Mouse (Mus musculus) heart, embryonic 16.5 days (tissue): ENCODE measurements around the gene Gm17720. TPM values are rescaled to one million over a fixed set of nuclear protein-coding genes. Genes with fewer than 3 reads are reported as not detected.
"Not testable (repeated sequence)": the region's sequence is repeated elsewhere in the genome, so short reads cannot be mapped to it uniquely, and the experiment has no call there.

Experiments used
- ATAC-seq: fragments of 200-750 bp; cut with Nextera tagmentation; replicated peaks from 2 replicates; pipeline ENCODE4 v1.8.0; 2017; ENCODE audit warnings: moderate number of reproducible peaks; ENCODE audit not compliant: insufficient read depth, low FRiP score; ENCODE audit errors: extremely low read depth
- H3K27ac ChIP-seq: fragments of 300-500 bp; sonication (generic); 2 replicates; pipeline ENCODE4 v1.5.1; 2014; ENCODE audit warnings: mild to moderate bottlenecking, low read length, control low read depth, moderate library complexity
- H3K27me3 ChIP-seq: fragments of 300-500 bp; sonication (generic); 2 replicates; pipeline ENCODE4 v1.6.1; 2014; ENCODE audit warnings: low read length, mixed read lengths; ENCODE audit not compliant: control insufficient read depth, insufficient read depth
- H3K36me3 ChIP-seq: fragments of 300-500 bp; sonication (generic); 2 replicates; pipeline ENCODE4 v1.6.1; 2014; ENCODE audit not compliant: control insufficient read depth, insufficient read depth
- H3K4me1 ChIP-seq: fragments of 300-500 bp; sonication (generic); 2 replicates; pipeline ENCODE4 v1.6.1; 2014; ENCODE audit warnings: low read length, mixed read lengths; ENCODE audit not compliant: control insufficient read depth, insufficient read depth
- H3K4me2 ChIP-seq: fragments of 300-500 bp; sonication (generic); 2 replicates; pipeline ENCODE4 v1.6.1; 2014; ENCODE audit warnings: low read depth, mild to moderate bottlenecking, control low read depth, low read length
- H3K4me3 ChIP-seq: fragments of 300-500 bp; sonication (generic); 2 replicates; pipeline ENCODE4 v1.5.1; 2014; ENCODE audit warnings: mild to moderate bottlenecking, control low read depth, low read length
- H3K9ac ChIP-seq: fragments of 300-500 bp; sonication (generic); 2 replicates; pipeline ENCODE4 v1.6.1; 2014; ENCODE audit warnings: low read length, control low read depth
- H3K9me3 ChIP-seq: fragments of 300-500 bp; sonication (generic); replicated peaks from 2 replicates; pipeline ENCODE4 v1.6.1; 2016; ENCODE audit warnings: low read length; ENCODE audit not compliant: control insufficient read depth
- WGBS: fragments of 180-500 bp; shearing (Covaris S2); extraction: QIAGEN DNeasy Blood & Tissue Kit; methylation state at CpG from one replicate; pipeline ENCODE4 v1.1.7; 2014; 5-methylcytosine and 5-hydroxymethylcytosine counted together
- polyA plus RNA-seq: library from polyadenylated mRNA; unstranded; fragments of >200 nt; fragmentation: Nextera tagmentation; extraction: Ambion mirVana; gene quantifications from 2 replicates; pipeline ENCODE4 v1.2.1, GENCODE M21; 2015

The Gm17720 gene
- polyA plus RNA-seq, 1 experiment from 2014 or later: not detected

DNA sequence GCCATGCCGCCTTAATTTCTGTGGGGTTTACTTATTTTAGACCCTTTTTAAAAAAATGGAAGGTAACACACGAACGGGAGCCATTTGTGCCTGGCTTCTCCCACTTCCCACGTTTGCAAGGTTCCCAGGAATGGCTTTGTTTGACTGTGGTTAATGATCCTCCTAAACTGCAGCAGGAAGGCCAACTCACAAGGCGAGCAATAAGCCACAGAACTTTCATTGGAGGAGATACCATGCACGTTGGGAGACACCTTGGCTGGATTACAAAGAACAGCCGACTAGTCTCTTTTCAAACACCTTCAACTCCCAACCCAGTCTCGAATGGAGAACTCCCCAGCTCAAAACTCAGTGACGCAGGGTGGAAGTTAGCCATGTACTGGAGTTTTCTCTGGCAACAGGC lies 38.4 kb downstream of the Gm17720 start:
- no peaks in the 10 kb centered on the region for H3K36me3 ChIP-seq
- WGBS: 63% methylated on average over 9 of the region's 9 CpGs

DNA sequence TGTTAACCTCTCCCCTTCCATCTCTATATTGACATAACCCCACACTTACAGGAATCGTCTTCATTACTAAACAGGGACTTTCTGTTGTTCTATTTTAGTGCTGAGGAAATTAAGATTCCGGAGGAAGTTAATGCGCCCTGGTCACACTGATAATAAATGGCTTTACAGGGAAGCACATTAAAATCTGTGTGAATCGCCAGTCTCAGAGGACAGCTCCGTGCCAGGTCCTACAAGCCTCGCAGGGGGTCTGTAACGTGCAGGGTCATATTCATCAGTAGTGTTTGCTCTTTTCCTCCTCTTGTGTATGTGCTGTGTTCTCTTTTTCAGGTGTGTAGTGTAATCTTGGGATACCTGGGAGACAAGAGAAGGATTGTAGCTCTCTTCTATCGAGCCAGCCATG lies 44.3 kb downstream of the Gm17720 start:
- ATAC-seq: no peak
- Histone ChIP-seq H3K27ac (no peak overlapping the region), H3K4me1 (no peaks in the 10 kb centered on the region), H3K27me3 (no peaks in the 10 kb centered on the region), H3K36me3 (no peaks in the 10 kb centered on the region), H3K9ac (no peak overlapping the region), H3K9me3 (no peaks in the 10 kb centered on the region; the same call in 1 of the 2 replicates), H3K4me2 (no peak overlapping the region), H3K4me3 (no peak overlapping the region)
- WGBS: 53% methylated on average over 8 of the region's 8 CpGs

More for the DNA sequence above, 38.4 kb downstream of the Gm17720 start:
- Histone ChIP-seq H3K9ac (no peak overlapping the region), H3K27ac (no peak overlapping the region), H3K9me3 (peaks cover 2% of the 10 kb centered on the region), H3K4me2 (no peak overlapping the region), H3K4me3 (no peak overlapping the region), H3K4me1 (no peaks in the 10 kb centered on the region), H3K27me3 (no peaks in the 10 kb centered on the region)
- no peak for ATAC-seq

DNA sequence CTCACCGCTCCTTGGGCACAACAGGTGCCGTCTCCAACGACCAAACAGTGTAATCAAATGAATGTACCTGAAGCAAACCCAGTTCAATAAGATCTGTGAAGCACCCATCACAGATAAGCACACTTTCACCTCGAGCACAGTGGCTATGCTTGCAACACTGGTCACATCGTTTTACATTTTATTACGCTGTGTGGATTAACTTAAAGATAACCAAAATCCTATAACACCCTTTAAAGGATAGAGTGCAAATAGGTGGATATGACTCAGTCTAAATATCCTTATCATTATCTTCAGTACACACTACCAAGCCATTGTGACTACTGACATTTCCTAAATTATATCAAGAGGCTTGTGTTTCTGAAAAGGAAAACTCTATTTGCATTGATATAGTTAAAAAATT lies 51.3 kb downstream of the Gm17720 start:
- no peaks in the 10 kb centered on the region for H3K4me1 ChIP-seq
- H3K9me3 ChIP-seq: no peaks in the 10 kb centered on the region
- H3K4me3 ChIP-seq: no peak overlapping the region
- H3K27ac ChIP-seq: no peak overlapping the region
- H3K4me2 ChIP-seq: no peak overlapping the region
- no peaks in the 10 kb centered on the region for H3K27me3 ChIP-seq
- H3K9ac ChIP-seq: no peak overlapping the region
- no peak for ATAC-seq
- 65% methylated on average over 6 of the region's 6 CpGs for WGBS
- H3K36me3 ChIP-seq: no peaks in the 10 kb centered on the region

DNA sequence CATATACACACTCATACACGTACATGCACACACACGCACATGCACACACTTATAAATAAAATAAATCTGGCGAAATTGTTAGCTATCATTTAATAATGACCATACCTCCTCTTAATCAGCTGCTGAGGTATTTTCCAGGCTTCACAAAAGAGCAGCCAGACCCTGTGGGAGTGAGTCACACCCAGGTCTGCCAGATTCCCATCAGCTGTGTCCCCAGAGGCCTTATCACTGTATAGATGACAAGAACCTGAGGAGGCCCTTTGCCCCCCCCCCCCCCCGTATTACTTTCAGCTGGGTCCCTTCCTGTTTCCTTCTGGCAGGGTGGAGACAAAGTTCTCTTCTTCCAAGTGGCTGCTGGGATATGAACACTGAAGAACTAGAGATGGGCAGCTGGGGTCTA lies 62.0 kb downstream of the Gm17720 start:
- Histone ChIP-seq H3K36me3 (no peaks in the 10 kb centered on the region), H3K27ac (no peak overlapping the region), H3K4me3 (no peak overlapping the region), H3K4me2 (no peak overlapping the region), H3K4me1 (no peaks in the 10 kb centered on the region), H3K9ac (no peak overlapping the region), H3K9me3 (peaks cover 3% of the 10 kb centered on the region), H3K27me3 (no peaks in the 10 kb centered on the region)
- 58% methylated on average over 4 of the region's 4 CpGs for WGBS
- ATAC-seq: no peak

DNA sequence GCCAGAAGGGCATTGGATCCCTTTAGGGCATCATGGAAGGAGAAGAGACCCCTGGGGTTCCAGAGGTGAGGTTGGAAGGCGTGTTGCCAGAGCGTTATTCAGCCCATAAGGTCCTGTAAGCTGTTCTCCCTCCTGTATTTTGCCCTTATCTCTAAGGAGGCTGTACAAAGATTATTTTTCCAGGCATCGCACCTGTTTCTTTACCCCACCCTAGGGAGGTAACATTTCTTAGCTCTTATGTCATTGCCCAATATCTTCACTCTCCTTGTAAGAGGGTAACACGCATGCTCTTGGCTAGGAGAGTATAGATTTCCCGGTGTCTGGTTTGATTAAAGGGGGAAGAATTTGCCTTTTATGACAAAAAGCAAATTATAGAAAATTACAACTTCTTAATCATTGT lies 62.9 kb downstream of the Gm17720 start, which contains the start of gene Chst4:
Gene Chst4 (minus strand): TSS at position 82 of the 400 bp plus-strand sequence.
- Histone ChIP-seq H3K9ac (no peak within 1 kb of the TSS), H3K27ac (no peak within 1 kb of the TSS), H3K4me1 (no peaks in the 10 kb centered on the region), H3K27me3 (no peaks in the 10 kb centered on the region), H3K4me3 (no peak within 1 kb of the TSS), H3K9me3 (peaks cover 3% of the 10 kb centered on the region), H3K36me3 (no peaks in the 10 kb centered on the region), H3K4me2 (no peak within 1 kb of the TSS)
- WGBS: 68% methylated on average over 5 of the region's 5 CpGs
- ATAC-seq: no peak

DNA sequence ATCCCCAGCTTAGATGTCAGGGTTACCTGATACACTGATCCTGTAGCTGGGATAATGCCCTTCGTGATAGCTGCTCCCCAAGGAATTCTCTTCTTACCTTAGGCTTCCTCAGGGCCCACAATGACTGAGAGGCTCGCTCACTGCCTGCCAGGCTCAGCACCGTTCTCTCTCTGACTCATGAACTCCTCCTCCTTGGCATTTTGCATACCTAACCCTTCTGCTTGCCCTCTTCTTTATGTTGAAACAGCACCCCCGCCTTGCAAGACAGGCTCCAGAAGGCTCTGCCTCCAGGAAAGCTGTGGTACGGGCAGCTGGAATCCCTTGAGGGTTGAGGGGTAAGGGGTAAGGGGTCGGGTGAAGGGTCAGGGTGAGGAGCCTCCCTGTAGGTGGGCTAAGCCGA lies 63.3 kb downstream of the Gm17720 start:
- Histone ChIP-seq H3K4me1 (peaks cover 2% of the 10 kb centered on the region), H3K4me3 (no peak overlapping the region), H3K27ac (no peak overlapping the region), H3K9ac (no peak overlapping the region), H3K36me3 (no peaks in the 10 kb centered on the region), H3K27me3 (no peaks in the 10 kb centered on the region), H3K9me3 (peaks cover 3% of the 10 kb centered on the region), H3K4me2 (no peak overlapping the region)
- WGBS: 44% methylated on average over 7 of the region's 7 CpGs
- ATAC-seq: no peak

DNA sequence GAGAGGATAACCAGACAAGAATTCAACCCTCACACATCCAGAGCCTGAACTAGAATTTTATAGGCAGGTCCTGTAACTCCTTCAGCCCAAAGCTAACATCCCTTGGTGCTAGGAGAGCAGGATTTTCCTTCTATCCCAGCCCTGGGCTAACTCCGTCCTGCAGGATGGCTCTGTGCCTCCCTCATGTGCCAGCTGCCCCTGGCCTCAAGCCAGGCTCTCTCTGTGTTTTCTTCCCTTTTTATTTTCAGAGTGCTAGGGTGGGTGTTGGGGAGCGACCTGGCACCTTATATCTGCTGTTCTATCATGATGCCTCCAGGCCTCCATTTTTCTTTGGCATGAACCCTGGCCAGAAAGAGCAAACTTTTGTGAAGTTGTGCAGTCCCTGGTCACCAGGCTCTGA lies 66.4 kb downstream of the Gm17720 start:
- Histone ChIP-seq H3K4me2 (no peak overlapping the region), H3K4me1 (peaks cover 8% of the 10 kb centered on the region), H3K36me3 (no peaks in the 10 kb centered on the region), H3K27me3 (no peaks in the 10 kb centered on the region), H3K27ac (no peak overlapping the region), H3K4me3 (no peak overlapping the region), H3K9me3 (no peaks in the 10 kb centered on the region), H3K9ac (no peak overlapping the region)
- ATAC-seq: no peak
- 36% methylated on average over 2 of the region's 2 CpGs for WGBS

DNA sequence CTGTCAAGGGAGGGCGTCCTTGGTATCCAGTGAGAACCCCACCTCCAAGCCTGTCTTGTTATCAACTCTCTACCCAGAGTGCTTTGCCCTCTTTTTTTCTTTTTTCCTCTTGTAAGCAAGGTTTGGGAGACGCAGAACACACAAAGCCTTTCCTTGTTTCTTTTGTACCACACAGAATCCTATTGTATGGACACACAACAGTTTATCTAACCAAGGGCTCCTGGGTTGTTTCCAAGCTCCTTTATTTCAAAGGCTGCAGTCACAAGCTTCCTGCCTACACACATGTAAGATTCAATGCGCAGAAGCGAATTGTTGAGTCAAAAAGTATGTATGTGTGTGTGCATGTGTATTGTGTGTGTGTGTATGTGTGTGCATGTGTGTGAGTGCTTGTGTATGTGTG lies 68.2 kb downstream of the Gm17720 start:
- no peak overlapping the region for H3K9ac ChIP-seq

DNA sequence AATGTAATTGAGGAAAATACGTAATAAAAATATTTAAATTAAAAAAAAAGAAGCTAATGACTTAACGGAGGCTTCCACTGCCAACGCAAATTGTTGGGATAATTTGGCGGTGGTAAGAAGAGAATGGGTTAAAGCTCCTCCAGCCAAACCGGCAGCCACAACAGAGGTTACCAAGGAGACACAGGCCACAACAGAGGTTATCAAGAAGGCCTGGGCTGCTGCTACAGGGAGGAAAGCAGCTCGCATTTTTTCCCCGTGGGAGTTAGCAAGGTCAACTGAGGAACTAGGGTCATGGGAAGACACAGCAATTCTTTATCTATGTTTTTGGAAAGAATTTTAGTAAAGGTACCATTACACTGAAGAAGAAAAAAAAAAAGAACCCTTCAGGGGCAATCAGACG lies 68.8 kb downstream of the Gm17720 start:
- 0 out of 2 replicates have a peak, but pooled peaks have one; percentile 82 for ATAC-seq
- not testable (repeated sequence) for H3K4me3 ChIP-seq, H3K4me2 ChIP-seq, H3K9ac ChIP-seq, H3K9me3 ChIP-seq, H3K27me3 ChIP-seq, H3K27ac ChIP-seq, H3K4me1 ChIP-seq, H3K36me3 ChIP-seq
- WGBS: 17% methylated on average over 8 of the region's 8 CpGs

More for the DNA sequence above, 68.2 kb downstream of the Gm17720 start:
- no peak overlapping the region for H3K4me2 ChIP-seq
- ATAC-seq: no peak
- no peak overlapping the region for H3K4me3 ChIP-seq
- peaks cover 8% of the 10 kb centered on the region for H3K4me1 ChIP-seq
- peak overlapping the region; percentile 35; the same call in 1 of the 2 replicates for H3K27ac ChIP-seq
- no peaks in the 10 kb centered on the region for H3K27me3 ChIP-seq
- WGBS: 38% methylated on average over 4 of the region's 4 CpGs
- no peaks in the 10 kb centered on the region for H3K9me3 ChIP-seq
- H3K36me3 ChIP-seq: no peaks in the 10 kb centered on the region
